In the genomic region with DNA sequence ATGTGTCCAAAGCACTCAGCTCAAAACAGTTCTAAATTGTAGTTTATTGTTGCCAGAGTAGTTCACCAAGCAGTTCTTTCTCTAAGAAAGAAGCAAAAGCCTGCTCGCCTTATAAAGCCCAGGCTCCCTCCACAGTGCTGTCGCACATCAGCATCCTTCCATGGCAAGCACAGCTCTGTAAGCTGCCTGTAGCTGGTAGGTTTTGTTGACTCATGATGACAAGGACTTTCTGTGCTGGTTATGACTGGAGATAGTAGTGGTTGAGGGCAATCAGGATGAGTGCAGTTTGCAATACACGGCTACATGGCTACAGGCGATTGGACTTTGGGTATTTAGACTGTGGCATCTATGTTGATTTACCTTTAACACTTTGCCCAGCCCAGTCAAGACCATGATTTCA, we compare ENCODE assay signal across 25 mouse cellular contexts. TPM values are rescaled to one million over a fixed set of nuclear protein-coding genes. Genes with fewer than 3 reads are reported as not detected.
A peak's percentile ranks its signal among the peaks of the same experiment; 100 is the strongest.
DNase-seq lines count a peak whose midpoint lies in the region; ATAC-seq and TF ChIP-seq lines count a peak whose summit lies in the region.
"Had no signal": no experiment of that assay in that cellular context is flagged by ENCODE, and none has a peak within 500 bp of the region (broad histone marks: within the 10 kb centered on the region; RNA-seq: fewer than 3 reads in every experiment).

No protein-coding gene starts in this region.

- no peak for TF ChIP-seq CTCF in intestine, postnatal 0 days (IDR thresholded peaks at IDR 0.05; ENCODE audit: low read depth)
- TF ChIP-seq CTCF in liver, embryonic 14.5 days (IDR thresholded peaks at IDR 0.05; ENCODE audit: low read depth) = no peak

- no peaks in the 10 kb centered on the region for H3K9me3 ChIP-seq in intestine, postnatal 0 days (ENCODE audit: control insufficient read depth)
- H3K9me3 ChIP-seq in intestine, embryonic 15.5 days = no peaks in the 10 kb centered on the region
- no peaks in the 10 kb centered on the region for H3K9me3 ChIP-seq in liver, embryonic 14.5 days (ENCODE audit: control insufficient read depth, low read length)
- H3K9me3 ChIP-seq: embryonic facial prominence, embryonic 12.5 days; forebrain, embryonic 12.5 days; kidney, embryonic 15.5 days; limb, embryonic 13.5 days had no signal

- no peaks in the 10 kb centered on the region; the same call in 1 of the 2 replicates for H3K4me1 ChIP-seq in intestine, postnatal 0 days (replicated peaks; ENCODE audit: control insufficient read depth, insufficient read depth, low read length)
- peaks cover 6% of the 10 kb centered on the region for H3K4me1 ChIP-seq in intestine, embryonic 15.5 days (replicated peaks)
- peaks cover 0 to 21% of the 10 kb centered on the region in 2 experiments; a peak in 2 of 4 replicates for H3K4me1 ChIP-seq in liver, embryonic 14.5 days (replicated peaks; ENCODE audit: control insufficient read depth in 2 of 2, insufficient read depth in 2 of 2, low read length in 1 of 2)

- no peak overlapping the region for H3K4me3 ChIP-seq in intestine, postnatal 0 days (ENCODE audit: low read depth, low read length)
- H3K4me3 ChIP-seq in intestine, embryonic 15.5 days (replicated peaks) = no peak overlapping the region
- H3K4me3 ChIP-seq in liver, embryonic 14.5 days (ENCODE audit: insufficient read depth in 1 of 2, low read depth in 2 of 2, low read length in 2 of 2) = no peak overlapping the region
- H3K4me3 ChIP-seq: embryonic facial prominence, embryonic 12.5 days; erythroblast, embryonic 14.5 days; forebrain, embryonic 12.5 days; kidney, embryonic 15.5 days; limb, embryonic 13.5 days had no signal

- no peak overlapping the region for H3K9ac ChIP-seq in intestine, postnatal 0 days (ENCODE audit: low read depth, low read length)
- no peak overlapping the region for H3K9ac ChIP-seq in intestine, embryonic 15.5 days
- no peak overlapping the region for H3K9ac ChIP-seq in liver, embryonic 14.5 days (replicated peaks)
- H3K9ac ChIP-seq: embryonic facial prominence, embryonic 12.5 days; forebrain, embryonic 12.5 days; kidney, embryonic 15.5 days; limb, embryonic 13.5 days; lung, embryonic 14.5 days had no signal

- H3K4me2 ChIP-seq in intestine, postnatal 0 days (replicated peaks; ENCODE audit: low read depth) = no peak overlapping the region
- H3K4me2 ChIP-seq in intestine, embryonic 15.5 days (replicated peaks) = no peak overlapping the region
- H3K4me2 ChIP-seq in liver, embryonic 14.5 days (ENCODE audit: low read depth) = no peak overlapping the region
- H3K4me2 ChIP-seq: embryonic facial prominence, embryonic 12.5 days; forebrain, embryonic 12.5 days; heart, embryonic 11.5 days; kidney, embryonic 15.5 days; limb, embryonic 13.5 days; lung, embryonic 14.5 days; midbrain, embryonic 11.5 days had no signal

- DNase-seq in liver, embryonic 14.5 days (ENCODE audit: low read depth in 3 of 3, low spot score in 3 of 3) = peak in 2 of 3 experiments; percentile 32 to 57
- no peak for DNase-seq in adrenal gland, adult 2 months
- DNase-seq in natural killer cell, adult 2 months (ENCODE audit: low spot score in 2 of 2) = no peak
- DNase-seq in T-cell, adult 2 months (ENCODE audit: low spot score) = no peak
- DNase-seq: B cell, adult 2 months; cerebellum, adult 18-20 months; cerebellum, postnatal 25 days; heart, postnatal 10 days; kidney, adult 11 months; kidney, postnatal 36 days; lung, embryonic 14.5 days; lung, postnatal 36 days; thymus, adult 18-20 months had no signal

- no peak overlapping the region for H3K27ac ChIP-seq in intestine, postnatal 0 days (ENCODE audit: low read depth, low read length)
- no peak overlapping the region for H3K27ac ChIP-seq in intestine, embryonic 15.5 days
- H3K27ac ChIP-seq in liver, embryonic 14.5 days = no peak overlapping the region
- H3K27ac ChIP-seq: embryonic facial prominence, embryonic 12.5 days; forebrain, embryonic 12.5 days; hindbrain, postnatal 0 days; kidney, embryonic 15.5 days had no signal

- H3K36me3 ChIP-seq in intestine, postnatal 0 days (ENCODE audit: control insufficient read depth, insufficient read depth) = no peaks in the 10 kb centered on the region
- H3K36me3 ChIP-seq in intestine, embryonic 15.5 days = no peaks in the 10 kb centered on the region
- H3K36me3 ChIP-seq in liver, embryonic 14.5 days (replicated peaks; ENCODE audit: control insufficient read depth, insufficient read depth, low read depth) = no peaks in the 10 kb centered on the region
- H3K36me3 ChIP-seq: embryonic facial prominence, embryonic 12.5 days; forebrain, embryonic 12.5 days; kidney, embryonic 15.5 days; limb, embryonic 13.5 days had no signal

- no peaks in the 10 kb centered on the region for H3K27me3 ChIP-seq in intestine, postnatal 0 days (replicated peaks; ENCODE audit: control insufficient read depth, insufficient read depth, low read length)
- no peaks in the 10 kb centered on the region for H3K27me3 ChIP-seq in intestine, embryonic 15.5 days (replicated peaks)
- H3K27me3 ChIP-seq in liver, embryonic 14.5 days (ENCODE audit: control insufficient read depth, insufficient read depth, low read length) = no peaks in the 10 kb centered on the region
- H3K27me3 ChIP-seq: CH12.LX; embryonic facial prominence, embryonic 12.5 days; forebrain, embryonic 12.5 days; kidney, embryonic 15.5 days had no signal

- ATAC-seq in intestine, postnatal 0 days = peak; percentile 26
- ATAC-seq in intestine, embryonic 15.5 days = no peak
- ATAC-seq in erythroblast, adult 5-6 weeks (replicated peaks; ENCODE audit: low FRiP score, poor library complexity, severe bottlenecking) = peak; percentile 78
- ATAC-seq in liver, embryonic 14.5 days (ENCODE audit: insufficient read depth) = peak; percentile 48
- ATAC-seq: hindbrain, postnatal 0 days had no signal

- TF ChIP-seq EP300 in liver, embryonic 14.5 days (IDR thresholded peaks at IDR 0.05; ENCODE audit: low read depth) = no peak

- 68% methylated on average over 4 of the region's 4 CpGs for WGBS in intestine, postnatal 0 days
- WGBS in intestine, embryonic 15.5 days = 90% methylated on average over 4 of the region's 4 CpGs
- WGBS in liver, embryonic 14.5 days (ENCODE audit: insufficient replicate concordance) = 41% methylated on average over 4 of the region's 4 CpGs

RNA-seq across cellular contexts. Expression of a gene that starts 2.8 kb away (rescaled TPM):
- polyA plus RNA-seq in intestine, postnatal 0 days (2015; fragmentation: Nextera tagmentation; extraction: Ambion mirVana) = 139 and 143 TPM in 2 replicates
- 193 and 195 TPM in 2 replicates for polyA plus RNA-seq in intestine, embryonic 15.5 days (2015; fragmentation: Nextera tagmentation; extraction: Ambion mirVana)
- total RNA-seq in erythroblast, adult 5-6 weeks (2015; ENCODE audit: low replicate concordance) = 3.3 and 4.0 TPM in 2 replicates
- total RNA-seq in erythroblast, adult 5-6 weeks (2017; ENCODE audit: low replicate concordance) = 2.1 and 6.6 TPM in 2 replicates
- 23.7 and 26.1 TPM in 2 replicates for polyA plus RNA-seq in liver, embryonic 14.5 days (2012; rRNA removed)
- polyA plus RNA-seq in liver, embryonic 14.5 days (2014; fragmentation: Nextera tagmentation; extraction: Ambion mirVana) = 53.2 and 54.0 TPM in 2 replicates
- 100 to 1,000 TPM in 1 of 2 experiments, 10 to 100 TPM in 1; 94.2 to 103 TPM for total RNA-seq in adrenal gland, adult 2 months (2021)
- 52.7 and 56.6 TPM in 2 replicates for polyA plus RNA-seq in adrenal gland, adult 2 months (2012; rRNA removed)

RNA-seq across cellular contexts. Expression of a gene that starts 3.2 kb away (rescaled TPM):
- 21.7 and 22.4 TPM in 2 replicates for polyA plus RNA-seq in intestine, postnatal 0 days (2015; fragmentation: Nextera tagmentation; extraction: Ambion mirVana)
- 34.6 and 40.1 TPM in 2 replicates for polyA plus RNA-seq in intestine, embryonic 15.5 days (2015; fragmentation: Nextera tagmentation; extraction: Ambion mirVana)
- total RNA-seq in erythroblast, adult 5-6 weeks (2015; ENCODE audit: low replicate concordance) = 1.3 and 2.1 TPM in 2 replicates
- total RNA-seq in erythroblast, adult 5-6 weeks (2017; ENCODE audit: low replicate concordance) = 1.7 and 1.9 TPM in 2 replicates
- polyA plus RNA-seq in liver, embryonic 14.5 days (2012; rRNA removed) = 2.3 and 4.6 TPM in 2 replicates
- 24.8 and 26.1 TPM in 2 replicates for polyA plus RNA-seq in liver, embryonic 14.5 days (2014; fragmentation: Nextera tagmentation; extraction: Ambion mirVana)
- 1 to 10 TPM; 5.8 to 6.4 TPM for total RNA-seq in adrenal gland, adult 2 months (2021)
- 0.30 and 0.42 TPM in 2 replicates for polyA plus RNA-seq in adrenal gland, adult 2 months (2012; rRNA removed)

Comparison
In these comparisons a context has a peak if more than half of its experiments do, and no peak if none do; other contexts are left out.
1. DNase-seq: peak in liver, embryonic 14.5 days (2 of 3); none in adrenal gland, adult 2 months (single experiment), natural killer cell, adult 2 months (0 of 2) and T-cell, adult 2 months (single experiment).